Mouse (Mus musculus) thymus, adult 2 months (tissue): ENCODE data around the gene Tacc2. TPM values are rescaled to one million over a fixed set of nuclear protein-coding genes. Genes with fewer than 3 reads are reported as not detected.
"Not testable (repeated sequence)": the region's sequence is repeated elsewhere in the genome, so short reads cannot be mapped to it uniquely, and the experiment has no call there.

ENCODE experiments used
- DNase-seq: peaks from one replicate; pipeline ENCODE4 v3.0.0; 2021
- H3K27ac ChIP-seq: fragments of 200-500 bp; 2 replicates; pipeline ENCODE4 v1.5.1; 2012; ENCODE audit warnings: low read length, control low read depth; ENCODE audit not compliant: control insufficient read depth, insufficient read depth
- H3K27me3 ChIP-seq: fragments of 200-500 bp; 2 replicates; pipeline ENCODE4 v1.6.1; 2012; ENCODE audit warnings: mild to moderate bottlenecking, low read length, moderate library complexity, mixed read lengths; ENCODE audit not compliant: control insufficient read depth, insufficient read depth
- H3K36me3 ChIP-seq: fragments of 200-500 bp; 2 replicates; pipeline ENCODE4 v1.6.1; 2012; ENCODE audit warnings: mild to moderate bottlenecking, low read length, moderate library complexity; ENCODE audit not compliant: control insufficient read depth, insufficient read depth
- H3K4me1 ChIP-seq: fragments of 200-500 bp; replicated peaks from 2 replicates; pipeline ENCODE4 v1.6.1; 2012; ENCODE audit warnings: low read length; ENCODE audit not compliant: control insufficient read depth, insufficient read depth
- H3K4me3 ChIP-seq: fragments of 200-500 bp; 2 replicates; pipeline ENCODE4 v1.5.1; 2012; ENCODE audit warnings: mild to moderate bottlenecking, low read length, control low read depth, moderate library complexity; ENCODE audit not compliant: control insufficient read depth, insufficient read depth
- CTCF ChIP-seq: fragments of 200-500 bp; IDR thresholded peaks from 2 replicates; pipeline ENCODE4 v1.5.1; 2012; ENCODE audit warnings: mild to moderate bottlenecking, control low read depth, low read length, moderate library complexity, borderline replicate concordance; ENCODE audit not compliant: control insufficient read depth, poor library complexity, insufficient read depth; ENCODE audit errors: extremely low read depth
- POLR2A ChIP-seq: fragments of 200-500 bp; IDR thresholded peaks from 2 replicates; pipeline ENCODE4 v1.6.1; 2012; ENCODE audit warnings: mild to moderate bottlenecking, low read length, control low read depth, moderate library complexity; ENCODE audit not compliant: control insufficient read depth, poor library complexity, insufficient read depth; ENCODE audit errors: extremely low read depth
- WGBS: fragments of 180-500 bp; shearing (Covaris S2); methylation state at CpG from one replicate; pipeline ENCODE4 v1.1.7; 2018; 5-methylcytosine and 5-hydroxymethylcytosine counted together
- polyA plus RNA-seq: library from polyadenylated mRNA; depleted of rRNA; stranded (reverse); fragments of >200 nt; gene quantifications from 2 replicates; pipeline ENCODE4 v1.2.3, GENCODE M21; 2012; rRNA removed

Tacc2 gene
- 31.9 and 41.1 TPM in 2 replicates for polyA plus RNA-seq

DNA sequence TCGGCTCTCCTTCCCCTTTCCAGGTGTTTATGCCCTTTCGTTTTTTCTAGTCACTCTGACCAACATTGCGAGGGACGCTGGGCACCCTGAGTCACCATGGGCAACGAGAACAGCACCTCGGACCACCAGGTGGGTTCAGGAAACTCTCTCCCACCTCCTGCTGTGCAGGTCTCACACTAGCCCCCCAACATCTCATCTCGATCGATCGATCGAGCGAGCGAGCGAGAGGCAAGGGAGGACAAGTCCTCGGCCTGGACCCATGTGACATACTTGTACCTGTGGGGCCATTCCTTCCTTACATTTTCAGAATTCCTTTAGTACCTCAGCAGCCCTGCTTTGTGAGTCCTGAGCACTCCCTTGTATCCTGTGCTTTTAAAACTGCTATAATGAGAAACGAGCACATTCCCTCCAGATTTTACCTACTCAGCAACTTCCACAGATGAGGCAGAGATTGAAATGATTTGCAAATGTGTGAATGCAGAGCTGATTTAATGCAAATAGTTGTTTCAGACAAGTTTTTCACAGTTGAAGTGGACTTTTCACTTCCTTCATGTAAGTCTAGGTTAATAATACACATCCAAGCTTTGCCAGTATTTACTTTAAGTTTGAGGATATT is at the start of gene Tacc2:
Tacc2 (plus strand) TSS at position 51 of the 616 bp plus-strand sequence.
- H3K27me3 ChIP-seq, result no peaks in the 10 kb centered on the region
- H3K4me1 ChIP-seq, result 0 out of 2 replicates have a peak, but pooled peaks cover 3% of the 10 kb centered on the region
- H3K27ac ChIP-seq, result no peak within 1 kb of the TSS
- WGBS, result 54% methylated on average over 15 of the region's 15 CpGs
- TF ChIP-seq POLR2A, result no peak
- H3K36me3 ChIP-seq, result no peaks in the 10 kb centered on the region
- DNase-seq, result no peak
- H3K4me3 ChIP-seq, result no peak within 1 kb of the TSS

DNA sequence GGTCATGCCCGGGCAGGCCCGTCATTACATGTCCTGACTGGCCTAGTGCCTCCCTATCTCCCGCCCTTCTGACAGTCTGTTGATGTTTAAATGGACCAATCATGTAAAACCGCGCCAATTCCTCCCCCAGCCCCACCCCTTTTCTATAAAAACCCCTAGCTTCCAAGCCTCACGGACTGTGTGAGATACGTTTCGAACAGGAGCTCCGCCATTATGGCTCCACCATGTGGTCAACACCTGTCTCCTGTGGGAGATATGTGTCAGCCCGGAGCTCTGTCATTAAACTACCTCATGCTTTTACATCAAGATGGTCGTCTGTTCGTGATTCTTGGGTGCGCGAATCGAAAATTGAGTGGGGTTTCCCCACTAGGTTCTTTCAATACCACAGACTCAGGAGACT is 46.1 kb upstream of the Tacc2 start:
- not testable (repeated sequence) for H3K4me3 ChIP-seq, H3K27me3 ChIP-seq, H3K4me1 ChIP-seq, DNase-seq, H3K27ac ChIP-seq
- WGBS, result 97% methylated on average over 15 of the region's 15 CpGs
- peaks cover 19% of the 10 kb centered on the region for H3K36me3 ChIP-seq

- no peak overlapping the region for H3K27ac ChIP-seq
- WGBS, result 47% methylated on average over 25 of the region's 25 CpGs
These were observed 43.6 kb upstream of the Tacc2 start for GRCm38 (mm10) chr7:130533316-130534260.

GRCm38 (mm10) chr7:130535174-130535573 is 42.1 kb upstream of the Tacc2 start:
- Histone ChIP-seq H3K36me3 (peaks cover 51% of the 10 kb centered on the region), H3K27ac (no peak overlapping the region), H3K4me1 (no peaks in the 10 kb centered on the region), H3K27me3 (no peaks in the 10 kb centered on the region), H3K4me3 (no peak overlapping the region)
- no peak for DNase-seq
- TF ChIP-seq CTCF (no peak), POLR2A (no peak)
- 83% methylated on average over 4 of the region's 4 CpGs for WGBS

More at GRCm38 (mm10) chr7:130533316-130534260, 43.6 kb upstream of the Tacc2 start:
- peak; percentile 82; the same call in 1 of the 2 replicates for TF ChIP-seq CTCF
- no peak; the same call in 1 of the 2 replicates for TF ChIP-seq POLR2A
- H3K4me1 ChIP-seq, result no peaks in the 10 kb centered on the region
- H3K4me3 ChIP-seq, result no peak overlapping the region
- H3K27me3 ChIP-seq, result no peaks in the 10 kb centered on the region
- peak; percentile 79 for DNase-seq
- H3K36me3 ChIP-seq, result peaks cover 35% of the 10 kb centered on the region

DNA sequence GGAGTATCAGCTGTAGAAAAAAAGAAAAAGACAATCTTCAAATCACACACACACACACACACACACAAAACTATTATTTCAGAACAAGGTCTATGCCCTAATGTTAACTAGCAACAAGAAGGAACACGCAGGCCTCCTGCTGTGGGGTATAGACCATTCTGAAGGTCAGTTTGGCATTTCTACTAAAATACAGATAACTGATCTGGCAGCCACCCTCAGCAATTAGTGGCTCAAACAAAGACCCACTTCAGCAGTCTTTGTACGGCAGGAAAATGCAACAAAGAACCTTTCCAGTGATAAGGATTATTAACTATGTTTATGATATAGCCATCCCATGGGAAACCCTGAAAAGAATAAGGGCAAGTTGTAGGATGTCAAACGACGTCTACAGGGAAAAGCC is 40.2 kb upstream of the Tacc2 start:
- DNase-seq, result no peak
- Histone ChIP-seq H3K4me1 (no peaks in the 10 kb centered on the region), H3K27me3 (no peaks in the 10 kb centered on the region), H3K27ac (no peak overlapping the region), H3K4me3 (no peak overlapping the region), H3K36me3 (peaks cover 62% of the 10 kb centered on the region)
- 94% methylated on average over 4 of the region's 4 CpGs for WGBS
- TF ChIP-seq CTCF (no peak), POLR2A (no peak)

- H3K36me3 ChIP-seq, result peaks cover 56% of the 10 kb centered on the region
- DNase-seq, result no peak
- no peak overlapping the region for H3K27ac ChIP-seq
- no peaks in the 10 kb centered on the region for H3K27me3 ChIP-seq
- WGBS, result 96% methylated on average over 7 of the region's 7 CpGs
- H3K4me3 ChIP-seq, result no peak overlapping the region
- H3K4me1 ChIP-seq, result no peaks in the 10 kb centered on the region
- TF ChIP-seq POLR2A, result no peak
- no peak for TF ChIP-seq CTCF
These were observed 37.1 kb upstream of the Tacc2 start for GRCm38 (mm10) chr7:130540176-130540575.
